Mouse (Mus musculus) CH12.LX (cell line): Measurements from ENCODE around the gene Vwf.

Source experiments
- BHLHE40 ChIP-seq: IDR thresholded peaks from 2 replicates; pipeline ENCODE4 v1.6.1; 2011; ENCODE audit warnings: mild to moderate bottlenecking, low read depth, low read length, improper control_type of control experiment
- ETS1 ChIP-seq: conservative IDR thresholded peaks from 2 replicates; pipeline ENCODE4 v1.6.1; 2012; ENCODE audit warnings: low read depth, mild to moderate bottlenecking, inconsistent platforms, low read length, improper control_type of control experiment, moderate library complexity
- MAFK ChIP-seq: IDR thresholded peaks from 2 replicates; pipeline ENCODE4 v1.6.1; 2011; ENCODE audit warnings: low read length, improper control_type of control experiment; ENCODE audit not compliant: insufficient replicate concordance
- POLR2A ChIP-seq: IDR thresholded peaks from 2 replicates; pipeline ENCODE4 v1.6.1; 2011; ENCODE audit warnings: low read depth, mild to moderate bottlenecking, improper control_type of control experiment, low read length
- RAD21 ChIP-seq: IDR thresholded peaks from 2 replicates; pipeline ENCODE4 v1.6.1; 2011; ENCODE audit warnings: low read depth, mild to moderate bottlenecking, low read length, improper control_type of control experiment, moderate library complexity
- TBP ChIP-seq: conservative IDR thresholded peaks from 2 replicates; pipeline ENCODE4 v1.6.1; 2011; ENCODE audit warnings: low read depth, low read length, improper control_type of control experiment
- TCF12 ChIP-seq: IDR thresholded peaks from 2 replicates; pipeline ENCODE4 v1.6.1; 2014; ENCODE audit warnings: low read depth, mild to moderate bottlenecking, inconsistent platforms, low read length, improper control_type of control experiment
- UBTF ChIP-seq: IDR thresholded peaks from 2 replicates; pipeline ENCODE4 v1.6.1; 2012; ENCODE audit warnings: low read depth, mild to moderate bottlenecking, inconsistent platforms, low read length, improper control_type of control experiment, moderate library complexity
- ZNF384 ChIP-seq: IDR thresholded peaks from 2 replicates; pipeline ENCODE4 v1.6.1; 2012; ENCODE audit warnings: low read depth, low read length, improper control_type of control experiment, inconsistent platforms

GRCm38 (mm10) chr6:125597716-125598115 lies 51.1 kb downstream of the Vwf start:
- TF ChIP-seq BHLHE40 (no peak), POLR2A (no peak), UBTF (no peak), TCF12 (no peak), TBP (no peak), ETS1 (no peak), MAFK (no peak), ZNF384 (no peak), RAD21 (no peak)
